Mouse (Mus musculus) thymus, adult 2 months (tissue): ENCODE measurements around the gene Cd1d1. TPM values are rescaled to one million over a fixed set of nuclear protein-coding genes. Genes with fewer than 3 reads are reported as not detected.
"Not testable (repeated sequence)": the region's sequence is repeated elsewhere in the genome, so short reads cannot be mapped to it uniquely, and the experiment has no call there.

Source experiments
- DNase-seq: peaks from one replicate; pipeline ENCODE4 v3.0.0; 2021
- H3K27ac ChIP-seq: fragments of 200-500 bp; 2 replicates; pipeline ENCODE4 v1.5.1; 2012; ENCODE audit warnings: low read length, control low read depth; ENCODE audit not compliant: control insufficient read depth, insufficient read depth
- H3K27me3 ChIP-seq: fragments of 200-500 bp; 2 replicates; pipeline ENCODE4 v1.6.1; 2012; ENCODE audit warnings: mild to moderate bottlenecking, low read length, moderate library complexity, mixed read lengths; ENCODE audit not compliant: control insufficient read depth, insufficient read depth
- H3K36me3 ChIP-seq: fragments of 200-500 bp; 2 replicates; pipeline ENCODE4 v1.6.1; 2012; ENCODE audit warnings: mild to moderate bottlenecking, low read length, moderate library complexity; ENCODE audit not compliant: control insufficient read depth, insufficient read depth
- H3K4me1 ChIP-seq: fragments of 200-500 bp; replicated peaks from 2 replicates; pipeline ENCODE4 v1.6.1; 2012; ENCODE audit warnings: low read length; ENCODE audit not compliant: control insufficient read depth, insufficient read depth
- H3K4me3 ChIP-seq: fragments of 200-500 bp; 2 replicates; pipeline ENCODE4 v1.5.1; 2012; ENCODE audit warnings: mild to moderate bottlenecking, low read length, control low read depth, moderate library complexity; ENCODE audit not compliant: control insufficient read depth, insufficient read depth
- CTCF ChIP-seq: fragments of 200-500 bp; IDR thresholded peaks from 2 replicates; pipeline ENCODE4 v1.5.1; 2012; ENCODE audit warnings: mild to moderate bottlenecking, control low read depth, low read length, moderate library complexity, borderline replicate concordance; ENCODE audit not compliant: control insufficient read depth, poor library complexity, insufficient read depth; ENCODE audit errors: extremely low read depth
- POLR2A ChIP-seq: fragments of 200-500 bp; IDR thresholded peaks from 2 replicates; pipeline ENCODE4 v1.6.1; 2012; ENCODE audit warnings: mild to moderate bottlenecking, low read length, control low read depth, moderate library complexity; ENCODE audit not compliant: control insufficient read depth, poor library complexity, insufficient read depth; ENCODE audit errors: extremely low read depth
- WGBS: fragments of 180-500 bp; shearing (Covaris S2); methylation state at CpG from one replicate; pipeline ENCODE4 v1.1.7; 2018; 5-methylcytosine and 5-hydroxymethylcytosine counted together
- polyA plus RNA-seq: library from polyadenylated mRNA; depleted of rRNA; stranded (reverse); fragments of >200 nt; gene quantifications from 2 replicates; pipeline ENCODE4 v1.2.3, GENCODE M21; 2012

Cd1d1 gene
- polyA plus RNA-seq, 1 experiment: 84.9 TPM

DNA sequence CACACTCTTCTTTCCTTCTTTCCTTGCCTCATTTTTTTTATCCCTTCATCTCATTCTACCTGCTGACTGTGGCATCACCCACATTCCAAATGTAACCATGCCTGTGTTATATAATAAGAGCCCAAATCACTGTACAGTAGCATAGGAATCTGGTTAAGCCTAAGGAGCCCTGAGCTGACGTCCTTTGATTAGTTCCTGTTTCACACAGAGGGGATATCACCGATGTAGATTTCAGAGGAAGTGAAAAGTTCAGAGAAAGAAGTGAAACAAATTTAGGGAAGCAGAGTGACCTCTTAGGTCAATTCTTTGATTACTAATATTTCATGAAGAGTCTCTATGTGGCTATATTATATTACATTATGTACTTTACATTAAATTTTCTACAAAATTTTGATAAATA is 18.5 kb upstream of the Cd1d1 start:
- H3K27ac ChIP-seq: no peak overlapping the region
- no peaks in the 10 kb centered on the region for H3K27me3 ChIP-seq
- WGBS: 9% methylated on average over 2 of the region's 2 CpGs
- DNase-seq: no peak
- no peak for TF ChIP-seq POLR2A
- TF ChIP-seq CTCF: no peak
- H3K4me1 ChIP-seq: no peaks in the 10 kb centered on the region
- H3K4me3 ChIP-seq: no peak overlapping the region
- H3K36me3 ChIP-seq: no peaks in the 10 kb centered on the region

GRCm38 (mm10) chr3:87017001-87017400 is 17.8 kb upstream of the Cd1d1 start:
- WGBS: 92% methylated on average over 1 of the region's 1 CpGs
- no peaks in the 10 kb centered on the region for H3K36me3 ChIP-seq
- DNase-seq: no peak
- no peaks in the 10 kb centered on the region for H3K27me3 ChIP-seq
- H3K4me3 ChIP-seq: no peak overlapping the region
- no peak for TF ChIP-seq CTCF
- TF ChIP-seq POLR2A: no peak
- H3K4me1 ChIP-seq: no peaks in the 10 kb centered on the region
- no peak overlapping the region for H3K27ac ChIP-seq

GRCm38 (mm10) chr3:87015931-87016330 is 16.7 kb upstream of the Cd1d1 start:
- no peak for DNase-seq
- Histone ChIP-seq H3K36me3 (no peaks in the 10 kb centered on the region), H3K4me1 (no peaks in the 10 kb centered on the region), H3K27me3 (no peaks in the 10 kb centered on the region), H3K27ac (no peak overlapping the region), H3K4me3 (no peak overlapping the region)
- TF ChIP-seq CTCF (no peak), POLR2A (no peak)
- 86% methylated on average over 4 of the region's 4 CpGs for WGBS

DNA sequence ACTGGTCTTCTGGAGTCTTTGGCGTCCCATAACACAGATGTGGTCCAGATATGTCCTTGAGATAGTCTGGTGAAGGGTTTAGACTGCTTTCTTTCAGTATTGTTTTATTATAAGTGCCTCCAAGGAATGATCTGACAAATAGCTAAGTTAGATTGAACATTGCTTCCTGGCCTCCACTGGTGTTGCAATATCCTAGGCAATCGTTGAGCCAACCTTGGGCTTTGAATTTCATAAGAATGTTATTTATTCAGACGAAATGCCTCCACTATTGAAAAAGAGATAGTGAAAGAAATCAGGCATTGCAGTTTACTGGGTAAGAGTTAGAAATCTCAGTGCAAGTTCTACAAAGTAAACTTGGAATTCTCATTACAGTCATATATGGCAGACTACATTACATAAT is 13.2 kb upstream of the Cd1d1 start:
- not testable (repeated sequence) for H3K4me1 ChIP-seq, DNase-seq, H3K36me3 ChIP-seq, H3K27ac ChIP-seq, H3K4me3 ChIP-seq, H3K27me3 ChIP-seq
- WGBS: 91% methylated on average over 3 of the region's 3 CpGs

DNA sequence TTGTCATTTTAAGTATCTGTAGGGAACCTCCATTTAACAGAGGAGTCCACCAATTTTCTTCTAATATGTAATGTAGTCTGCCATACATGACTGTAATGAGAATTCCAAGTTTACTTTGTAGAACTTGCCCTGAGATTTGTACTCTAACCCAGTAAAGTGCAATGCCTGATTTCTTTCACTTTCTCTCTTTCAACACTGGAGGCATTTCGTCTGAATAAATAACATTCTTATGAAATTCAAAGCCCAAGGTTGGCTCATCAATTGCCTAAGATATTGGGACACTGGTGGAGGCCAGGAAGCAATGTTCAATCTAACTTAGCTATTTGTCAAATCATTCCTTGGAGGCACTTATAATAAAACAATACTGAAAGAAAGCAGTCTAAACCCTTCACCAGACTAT is 9.0 kb upstream of the Cd1d1 start:
- WGBS: 91% methylated on average over 1 of the region's 1 CpGs
- not testable (repeated sequence) for H3K36me3 ChIP-seq, H3K27ac ChIP-seq, H3K4me3 ChIP-seq, DNase-seq, H3K4me1 ChIP-seq, H3K27me3 ChIP-seq

DNA sequence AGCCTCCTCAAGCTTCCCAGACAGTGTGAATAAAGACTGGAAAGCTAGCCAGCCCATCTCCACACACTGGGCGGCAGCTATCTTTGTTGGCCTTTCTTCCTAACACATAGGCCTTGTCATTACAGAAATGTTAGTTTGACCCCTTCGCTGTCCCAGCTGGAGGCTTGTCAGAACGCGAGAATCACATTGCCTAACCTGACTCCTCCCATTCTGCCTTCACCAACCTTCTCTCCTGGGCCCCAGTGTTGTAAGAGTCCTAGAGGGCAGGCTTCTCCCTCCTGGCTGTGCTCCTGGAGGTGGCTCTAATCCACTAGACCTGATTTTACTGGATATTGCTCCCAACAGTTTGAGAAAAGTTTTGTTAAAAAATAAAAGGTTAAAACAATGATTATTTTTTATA is 1.4 kb upstream of the Cd1d1 start:
- peaks cover 10% of the 10 kb centered on the region for H3K4me1 ChIP-seq
- DNase-seq: no peak
- no peaks in the 10 kb centered on the region for H3K36me3 ChIP-seq
- 80% methylated on average over 4 of the region's 4 CpGs for WGBS
- no peaks in the 10 kb centered on the region for H3K27me3 ChIP-seq
- no peak overlapping the region for H3K27ac ChIP-seq
- TF ChIP-seq CTCF (no peak), POLR2A (no peak)
- no peak overlapping the region for H3K4me3 ChIP-seq

- TF ChIP-seq POLR2A (no peak), CTCF (no peak)
- WGBS: 40% methylated on average over 12 of the region's 12 CpGs
- Histone ChIP-seq H3K4me1 (peaks cover 10% of the 10 kb centered on the region), H3K36me3 (no peaks in the 10 kb centered on the region), H3K4me3 (peak overlapping the region; percentile 27), H3K27me3 (no peaks in the 10 kb centered on the region), H3K27ac (peak overlapping the region; percentile 54)
- peak; percentile 31 for DNase-seq
These were observed 810 bp upstream of the Cd1d1 start for GRCm38 (mm10) chr3:87000051-87000450.
